14 mouse cellular contexts compared by ENCODE assay signal in the genomic region with DNA sequence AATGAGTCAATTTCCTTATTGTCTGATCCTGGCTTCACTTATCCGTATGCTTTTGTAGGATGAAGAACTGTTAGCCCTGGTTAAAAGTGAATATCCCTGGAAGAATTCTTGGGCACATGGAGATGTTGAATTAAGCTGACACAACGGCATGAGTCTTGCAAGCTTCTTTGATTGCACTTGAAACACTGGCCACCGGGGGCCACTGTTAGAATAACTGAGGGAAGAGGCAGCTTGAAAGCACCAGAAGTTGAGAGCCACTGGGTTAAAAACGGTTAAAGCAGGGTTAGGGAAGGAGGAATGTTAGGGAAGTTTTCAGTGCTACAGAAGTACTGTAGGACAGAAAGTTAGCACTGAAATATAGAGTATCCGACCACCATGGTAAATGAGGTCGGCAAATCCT.
DNase-seq lines count a peak whose midpoint lies in the region; ATAC-seq lines count a peak whose summit lies in the region.
"Had no signal": no experiment of that assay in that cellular context is flagged by ENCODE, and none has a peak within 500 bp of the region (broad histone marks: within the 10 kb centered on the region; RNA-seq: fewer than 3 reads in every experiment).

No protein-coding gene starts in this region.

- intact Hi-C loops in heart, postnatal 10 days (cut with DNase I) = no loop called here

- H3K9ac ChIP-seq in limb, embryonic 11.5 days (ENCODE audit: low read length) = no peak overlapping the region
- H3K9ac ChIP-seq: forebrain, embryonic 13.5 days; liver, embryonic 13.5 days; midbrain, embryonic 13.5 days had no signal

- H3K4me2 ChIP-seq in limb, embryonic 11.5 days (ENCODE audit: low read depth, severe bottlenecking) = no peak overlapping the region
- H3K4me2 ChIP-seq: forebrain, embryonic 13.5 days; liver, embryonic 13.5 days; midbrain, embryonic 13.5 days had no signal

- H3K27me3 ChIP-seq in limb, embryonic 11.5 days (ENCODE audit: control insufficient read depth, insufficient read depth, low read length) = no peaks in the 10 kb centered on the region
- no peaks in the 10 kb centered on the region for H3K27me3 ChIP-seq in limb, embryonic 10.5 days (ENCODE audit: low read depth, poor library complexity, severe bottlenecking)
- H3K27me3 ChIP-seq: forebrain, embryonic 13.5 days; liver, embryonic 13.5 days; midbrain, embryonic 13.5 days had no signal

- no peaks in the 10 kb centered on the region for H3K9me3 ChIP-seq in limb, embryonic 11.5 days (ENCODE audit: control insufficient read depth, low read length)
- no peaks in the 10 kb centered on the region for H3K9me3 ChIP-seq in limb, embryonic 10.5 days (replicated peaks)
- H3K9me3 ChIP-seq: forebrain, embryonic 13.5 days; heart, embryonic 10.5 days; liver, embryonic 13.5 days; midbrain, embryonic 13.5 days had no signal

- ATAC-seq in limb, embryonic 11.5 days (ENCODE audit: insufficient number of reproducible peaks, low FRiP score, low TSS enrichment, low read depth) = no peak
- ATAC-seq: activated CD4-positive, CD25-positive, alpha-beta regulatory T cell, adult 4 months; forebrain, embryonic 13.5 days; midbrain, embryonic 13.5 days had no signal

- no peak overlapping the region for H3K4me3 ChIP-seq in limb, embryonic 11.5 days (ENCODE audit: low read depth, low read length)
- no peak overlapping the region for H3K4me3 ChIP-seq in limb, embryonic 10.5 days
- H3K4me3 ChIP-seq: forebrain, embryonic 13.5 days; heart, embryonic 10.5 days; liver, embryonic 13.5 days; midbrain, embryonic 13.5 days had no signal

- no peaks in the 10 kb centered on the region for H3K36me3 ChIP-seq in limb, embryonic 11.5 days (ENCODE audit: control insufficient read depth, insufficient read depth, low read length)
- H3K36me3 ChIP-seq in limb, embryonic 10.5 days = no peaks in the 10 kb centered on the region
- H3K36me3 ChIP-seq: heart, embryonic 10.5 days; liver, embryonic 13.5 days; midbrain, embryonic 13.5 days had no signal

- no peaks in the 10 kb centered on the region for H3K4me1 ChIP-seq in limb, embryonic 11.5 days (ENCODE audit: control insufficient read depth, insufficient read depth, low read length)
- H3K4me1 ChIP-seq in limb, embryonic 10.5 days = no peaks in the 10 kb centered on the region
- H3K4me1 ChIP-seq: forebrain, embryonic 13.5 days; heart, embryonic 10.5 days; liver, embryonic 13.5 days; midbrain, embryonic 13.5 days had no signal

- no peak overlapping the region for H3K27ac ChIP-seq in limb, embryonic 11.5 days (replicated peaks; ENCODE audit: low read depth, low read length)
- H3K27ac ChIP-seq in limb, embryonic 10.5 days = no peak overlapping the region
- H3K27ac ChIP-seq: forebrain, embryonic 13.5 days; heart, embryonic 10.5 days; liver, embryonic 13.5 days; midbrain, embryonic 13.5 days had no signal

- 64% methylated on average over 6 of the region's 6 CpGs for WGBS in limb, embryonic 11.5 days
- WGBS in limb, embryonic 10.5 days = 69% methylated on average over 6 of the region's 6 CpGs

- DNase-seq in embryo, embryonic 10 days (ENCODE audit: low spot score) = peak; percentile 14
- no peak for DNase-seq in embryo, embryonic 9.5 days (ENCODE audit: extremely low spot score)
- peak; percentile 24 for DNase-seq in limb, embryonic 11.5 days (ENCODE audit: low spot score)
- no peak for DNase-seq in limb, embryonic 10.5 days (ENCODE audit: low spot score)
- peak; percentile 40 for DNase-seq in embryo, embryonic 10.5 days (ENCODE audit: low spot score)
- peak; percentile 25 for DNase-seq in retina, embryonic 14.5 days (ENCODE audit: low spot score)
- DNase-seq in lung, adult 18-20 months = no peak
- no peak for DNase-seq in heart, postnatal 10 days
- DNase-seq: cerebellum, adult 18-20 months; liver, embryonic 13.5 days had no signal

Comparison
In these comparisons a context has a peak if more than half of its experiments do, and no peak if none do; other contexts are left out.
1. DNase-seq: peak in embryo, embryonic 10 days (single experiment), limb, embryonic 11.5 days (single experiment), embryo, embryonic 10.5 days (single experiment) and retina, embryonic 14.5 days (single experiment); none in embryo, embryonic 9.5 days (single experiment), limb, embryonic 10.5 days (single experiment), lung, adult 18-20 months (0 of 2) and heart, postnatal 10 days (0 of 2).